Mouse (Mus musculus) neural tube, embryonic 15.5 days (tissue): Measurements from ENCODE around the gene Apoa4. TPM values are rescaled to one million over a fixed set of nuclear protein-coding genes. Genes with fewer than 3 reads are reported as not detected.
A peak's percentile ranks its signal among the peaks of the same experiment; 100 is the strongest.

Experiments used
- ATAC-seq: fragments of 200-750 bp; cut with Nextera tagmentation; 2 replicates; pipeline ENCODE4 v1.8.0; 2017; ENCODE audit warnings: mild to moderate bottlenecking, moderate TSS enrichment, moderate library complexity; ENCODE audit not compliant: low FRiP score
- H3K27ac ChIP-seq: fragments of 300-500 bp; sonication (generic); replicated peaks from 2 replicates; pipeline ENCODE4 v1.5.1; 2015; ENCODE audit warnings: mild to moderate bottlenecking, inconsistent platforms
- H3K27me3 ChIP-seq: fragments of 300-500 bp; sonication (generic); replicated peaks from 2 replicates; pipeline ENCODE4 v1.6.1; 2015; ENCODE audit warnings: inconsistent platforms
- H3K36me3 ChIP-seq: fragments of 300-500 bp; sonication (generic); 2 replicates; pipeline ENCODE4 v1.6.1; 2015; ENCODE audit warnings: inconsistent platforms
- H3K4me1 ChIP-seq: fragments of 300-500 bp; sonication (generic); 2 replicates; pipeline ENCODE4 v1.6.1; 2015; ENCODE audit warnings: inconsistent platforms
- H3K4me2 ChIP-seq: fragments of 300-500 bp; sonication (generic); 2 replicates; pipeline ENCODE4 v1.6.1; 2015; ENCODE audit warnings: inconsistent platforms, mild to moderate bottlenecking, moderate library complexity
- H3K4me3 ChIP-seq: fragments of 300-500 bp; sonication (generic); replicated peaks from 2 replicates; pipeline ENCODE4 v1.5.1; 2015; ENCODE audit warnings: mild to moderate bottlenecking, inconsistent platforms
- H3K9ac ChIP-seq: fragments of 300-500 bp; sonication (generic); replicated peaks from 2 replicates; pipeline ENCODE4 v1.6.1; 2015; ENCODE audit warnings: mild to moderate bottlenecking, inconsistent platforms
- H3K9me3 ChIP-seq: fragments of 300-500 bp; sonication (generic); replicated peaks from 2 replicates; pipeline ENCODE4 v1.6.1; 2016; ENCODE audit warnings: inconsistent platforms
- WGBS: fragments of 180-500 bp; shearing (Covaris S2); methylation state at CpG from one replicate; pipeline ENCODE4 v1.1.7; 2015; ENCODE audit warnings: mixed read lengths; 5-methylcytosine and 5-hydroxymethylcytosine counted together
- polyA plus RNA-seq: library from polyadenylated mRNA; unstranded; fragments of >200 nt; fragmentation: Nextera tagmentation; extraction: Ambion mirVana; gene quantifications from 2 replicates; pipeline ENCODE4 v1.2.1, GENCODE M21; 2015

Gene Apoa4
- polyA plus RNA-seq, 1 experiment from 2014 or later: not detected

DNA sequence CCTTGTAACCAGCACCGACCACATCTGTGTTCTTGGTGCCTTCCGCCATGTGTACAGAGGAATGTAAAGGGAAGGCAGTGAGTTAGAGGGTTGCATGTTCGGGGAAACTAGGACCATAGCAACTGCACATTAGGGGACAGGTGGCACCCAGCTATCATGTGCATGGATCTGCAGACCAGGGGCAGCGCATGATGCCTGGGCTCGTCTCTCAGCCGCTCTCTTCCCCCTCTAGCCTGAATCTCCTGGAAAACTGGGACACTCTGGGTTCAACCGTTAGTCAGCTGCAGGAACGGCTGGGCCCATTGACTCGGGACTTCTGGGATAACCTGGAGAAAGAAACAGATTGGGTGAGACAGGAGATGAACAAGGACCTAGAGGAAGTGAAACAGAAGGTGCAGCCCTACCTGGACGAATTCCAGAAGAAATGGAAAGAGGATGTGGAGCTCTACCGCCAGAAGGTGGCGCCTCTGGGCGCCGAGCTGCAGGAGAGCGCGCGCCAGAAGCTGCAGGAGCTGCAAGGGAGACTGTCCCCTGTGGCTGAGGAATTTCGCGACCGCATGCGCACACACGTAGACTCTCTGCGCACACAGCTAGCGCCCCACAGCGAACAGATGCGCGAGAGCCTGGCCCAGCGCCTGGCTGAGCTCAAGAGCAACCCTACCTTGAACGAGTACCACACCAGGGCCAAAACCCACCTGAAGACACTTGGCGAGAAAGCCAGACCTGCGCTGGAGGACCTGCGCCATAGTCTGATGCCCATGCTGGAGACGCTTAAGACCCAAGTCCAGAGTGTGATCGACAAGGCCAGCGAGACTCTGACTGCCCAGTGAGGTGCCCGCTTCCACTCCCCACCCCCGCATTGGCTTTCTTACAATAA lies 10.7 kb upstream of the Apoa4 start:
- peaks cover 17% of the 10 kb centered on the region for H3K4me1 ChIP-seq
- H3K27me3 ChIP-seq: no peaks in the 10 kb centered on the region
- H3K27ac ChIP-seq: peak overlapping the region; percentile 82
- peak overlapping the region; percentile 52 for H3K4me3 ChIP-seq
- peak overlapping the region; percentile 61 for H3K9ac ChIP-seq
- H3K4me2 ChIP-seq: peak overlapping the region; percentile 82
- peak; percentile 96 for ATAC-seq
- H3K36me3 ChIP-seq: 0 out of 2 replicates have a peak, but pooled peaks cover under 1% of the 10 kb centered on the region
- WGBS: 16% methylated on average over 37 of the region's 37 CpGs
- H3K9me3 ChIP-seq: no peaks in the 10 kb centered on the region

DNA sequence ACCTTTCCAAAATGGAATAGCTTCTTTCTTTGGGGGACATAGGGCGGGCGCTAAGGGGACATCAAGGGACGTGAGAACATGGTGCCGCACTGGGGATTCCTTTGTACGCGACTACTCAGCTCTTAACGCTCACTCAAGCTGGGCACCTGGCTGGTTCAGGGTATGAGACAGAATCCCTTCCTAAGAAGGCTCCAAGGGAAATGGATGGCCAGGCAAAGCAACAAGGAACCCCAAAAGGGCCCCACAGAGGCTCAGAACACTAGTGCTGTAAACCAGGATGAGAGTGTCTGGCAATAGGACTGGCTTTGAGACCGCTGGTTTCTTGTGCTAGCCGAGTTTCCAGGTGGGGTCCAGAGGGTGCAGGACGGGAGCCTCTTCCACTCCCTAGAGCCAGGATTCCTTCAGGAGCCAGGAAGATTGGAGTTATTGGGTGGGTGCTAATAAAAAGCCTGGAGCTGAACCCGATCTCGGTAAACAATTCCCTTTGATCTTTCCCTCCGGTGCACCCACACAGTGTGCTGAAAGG lies 10.0 kb upstream of the Apoa4 start:
- H3K4me2 ChIP-seq: peak overlapping the region; percentile 82
- 17% methylated on average over 13 of the region's 13 CpGs for WGBS
- H3K27ac ChIP-seq: peak overlapping the region; percentile 82
- peak; percentile 72 for ATAC-seq
- peak overlapping the region; percentile 52 for H3K4me3 ChIP-seq
- H3K4me1 ChIP-seq: peaks cover 17% of the 10 kb centered on the region
- no peaks in the 10 kb centered on the region for H3K36me3 ChIP-seq
- H3K27me3 ChIP-seq: no peaks in the 10 kb centered on the region
- H3K9ac ChIP-seq: peak overlapping the region; percentile 61
- no peaks in the 10 kb centered on the region for H3K9me3 ChIP-seq

GRCm38 (mm10) chr9:46235196-46235595 lies 5.3 kb upstream of the Apoa4 start:
- WGBS: 87% methylated on average over 6 of the region's 6 CpGs
- no peak overlapping the region for H3K27ac ChIP-seq
- H3K9me3 ChIP-seq: no peaks in the 10 kb centered on the region
- peaks cover 8% of the 10 kb centered on the region for H3K4me1 ChIP-seq
- no peak for ATAC-seq
- H3K27me3 ChIP-seq: no peaks in the 10 kb centered on the region
- H3K4me3 ChIP-seq: no peak overlapping the region
- H3K9ac ChIP-seq: no peak overlapping the region
- H3K4me2 ChIP-seq: no peak overlapping the region
- no peaks in the 10 kb centered on the region for H3K36me3 ChIP-seq

- H3K27ac ChIP-seq: no peak within 1 kb of the TSS
- no peak within 1 kb of the TSS for H3K4me3 ChIP-seq
- no peak for ATAC-seq
- no peaks in the 10 kb centered on the region for H3K36me3 ChIP-seq
- H3K4me1 ChIP-seq: peaks cover 5% of the 10 kb centered on the region
- H3K4me2 ChIP-seq: no peak within 1 kb of the TSS
- H3K27me3 ChIP-seq: no peaks in the 10 kb centered on the region
- H3K9me3 ChIP-seq: no peaks in the 10 kb centered on the region
- H3K9ac ChIP-seq: no peak within 1 kb of the TSS
Measured at GRCm38 (mm10) chr9:46235596-46235648, 5.1 kb upstream of the Apoa4 start, which contains the start of gene Apoc3. Gene Apoc3 (minus strand): TSS chr9:46235636.

DNA sequence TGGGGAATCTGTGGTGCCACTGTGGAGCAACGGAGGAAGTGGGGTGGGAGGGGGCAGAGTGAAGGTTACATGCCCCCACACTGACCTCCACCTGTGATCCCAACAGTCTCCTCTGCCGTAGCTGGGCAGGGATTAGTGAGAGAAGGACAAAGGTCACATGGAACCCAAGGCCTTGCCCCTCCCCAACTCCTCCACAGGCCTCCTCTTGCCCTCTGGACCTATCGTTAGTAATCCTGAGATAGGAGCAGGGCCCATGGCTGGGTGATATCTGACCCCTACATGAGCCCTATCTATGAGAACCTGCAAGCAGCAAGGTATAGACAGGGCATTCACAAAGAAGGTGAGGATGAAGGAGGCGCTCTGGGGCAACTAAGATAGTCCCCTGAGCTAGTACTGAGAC lies 4.8 kb upstream of the Apoa4 start:
- H3K27ac ChIP-seq: no peak overlapping the region
- no peak overlapping the region for H3K4me2 ChIP-seq
- H3K36me3 ChIP-seq: no peaks in the 10 kb centered on the region
- WGBS: 74% methylated on average over 4 of the region's 4 CpGs
- H3K4me1 ChIP-seq: peaks cover 3% of the 10 kb centered on the region
- no peak for ATAC-seq
- no peaks in the 10 kb centered on the region for H3K9me3 ChIP-seq
- H3K4me3 ChIP-seq: no peak overlapping the region
- no peaks in the 10 kb centered on the region for H3K27me3 ChIP-seq
- no peak overlapping the region for H3K9ac ChIP-seq

- Histone ChIP-seq H3K36me3 (no peaks in the 10 kb centered on the region), H3K9me3 (no peaks in the 10 kb centered on the region), H3K9ac (no peak overlapping the region), H3K4me3 (no peak overlapping the region), H3K4me1 (no peaks in the 10 kb centered on the region), H3K27me3 (no peaks in the 10 kb centered on the region), H3K4me2 (no peak overlapping the region), H3K27ac (no peak overlapping the region)
- whole genome bisulfite sequencing: 95% methylated on average over 7 of the region's 7 CpGs
- no peak for ATAC-seq
Measured at GRCm38 (mm10) chr9:46238850-46239249, 1.6 kb upstream of the Apoa4 start.

DNA sequence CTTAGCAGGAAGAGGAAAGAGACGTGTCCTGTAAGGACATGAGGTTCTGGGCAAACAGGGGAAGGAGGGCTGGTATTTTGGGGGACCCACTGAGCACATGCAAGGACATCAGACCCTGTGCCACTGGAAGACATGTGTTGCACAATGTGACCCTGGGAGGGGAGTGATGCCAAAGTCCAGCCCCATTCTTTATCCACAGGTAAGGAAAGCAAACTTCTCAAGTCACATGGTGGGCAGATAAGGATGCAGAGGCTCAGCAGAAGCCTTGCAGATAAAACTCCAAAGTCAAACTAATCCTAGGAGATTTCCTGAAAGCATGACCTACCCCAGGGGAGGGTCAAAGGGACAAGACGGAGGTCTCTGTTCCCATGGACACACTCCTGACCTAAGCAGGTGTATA lies 1.3 kb downstream of the Apoa4 start:
- no peak overlapping the region for H3K9ac ChIP-seq
- no peaks in the 10 kb centered on the region for H3K27me3 ChIP-seq
- H3K36me3 ChIP-seq: no peaks in the 10 kb centered on the region
- no peak overlapping the region for H3K4me3 ChIP-seq
- ATAC-seq: no peak
- no peak overlapping the region for H3K27ac ChIP-seq
- WGBS: 78% methylated on average over 2 of the region's 2 CpGs
- no peak overlapping the region for H3K4me2 ChIP-seq
- H3K9me3 ChIP-seq: no peaks in the 10 kb centered on the region
- no peaks in the 10 kb centered on the region for H3K4me1 ChIP-seq

GRCm38 (mm10) chr9:46243122-46243521 lies 2.6 kb downstream of the Apoa4 start:
- 67% methylated on average over 4 of the region's 4 CpGs for WGBS
- Histone ChIP-seq H3K27ac (no peak overlapping the region), H3K9me3 (no peaks in the 10 kb centered on the region), H3K4me1 (no peaks in the 10 kb centered on the region), H3K9ac (no peak overlapping the region), H3K4me3 (no peak overlapping the region), H3K36me3 (no peaks in the 10 kb centered on the region), H3K4me2 (no peak overlapping the region), H3K27me3 (0 out of 2 replicates have a peak, but pooled peaks cover under 1% of the 10 kb centered on the region)
- ATAC-seq: no peak

GRCm38 (mm10) chr9:46243584-46243983 lies 3.1 kb downstream of the Apoa4 start:
- Histone ChIP-seq H3K27ac (no peak overlapping the region), H3K4me2 (no peak overlapping the region), H3K9ac (no peak overlapping the region), H3K27me3 (0 out of 2 replicates have a peak, but pooled peaks cover 4% of the 10 kb centered on the region), H3K4me1 (no peaks in the 10 kb centered on the region), H3K36me3 (no peaks in the 10 kb centered on the region), H3K9me3 (no peaks in the 10 kb centered on the region), H3K4me3 (no peak overlapping the region)
- ATAC-seq: no peak
- WGBS: 64% methylated on average over 8 of the region's 8 CpGs

- peak; percentile 74; the same call in 1 of the 2 replicates for ATAC-seq
- no peaks in the 10 kb centered on the region for H3K4me1 ChIP-seq
- H3K4me2 ChIP-seq: peak overlapping the region; percentile 31; the same call in 1 of the 2 replicates
Measured at GRCm38 (mm10) chr9:46246752-46247324, 6.3 kb downstream of the Apoa4 start.

GRCm38 (mm10) chr9:46256177-46256576 lies 15.7 kb downstream of the Apoa4 start:
- H3K27me3 ChIP-seq: no peaks in the 10 kb centered on the region
- no peaks in the 10 kb centered on the region for H3K36me3 ChIP-seq
- no peak for ATAC-seq
- H3K4me3 ChIP-seq: no peak overlapping the region
- H3K9ac ChIP-seq: no peak overlapping the region
- no peak overlapping the region for H3K27ac ChIP-seq
- H3K4me1 ChIP-seq: no peaks in the 10 kb centered on the region
- no peak overlapping the region for H3K4me2 ChIP-seq
- 89% methylated on average over 7 of the region's 7 CpGs for WGBS
- H3K9me3 ChIP-seq: no peaks in the 10 kb centered on the region

More at GRCm38 (mm10) chr9:46246752-46247324, 6.3 kb downstream of the Apoa4 start:
- Histone ChIP-seq H3K27me3 (0 out of 2 replicates have a peak, but pooled peaks cover 4% of the 10 kb centered on the region), H3K36me3 (no peaks in the 10 kb centered on the region), H3K9ac (no peak overlapping the region), H3K4me3 (no peak overlapping the region), H3K9me3 (no peaks in the 10 kb centered on the region), H3K27ac (no peak overlapping the region)
- 31% methylated on average over 11 of the region's 11 CpGs for WGBS

DNA sequence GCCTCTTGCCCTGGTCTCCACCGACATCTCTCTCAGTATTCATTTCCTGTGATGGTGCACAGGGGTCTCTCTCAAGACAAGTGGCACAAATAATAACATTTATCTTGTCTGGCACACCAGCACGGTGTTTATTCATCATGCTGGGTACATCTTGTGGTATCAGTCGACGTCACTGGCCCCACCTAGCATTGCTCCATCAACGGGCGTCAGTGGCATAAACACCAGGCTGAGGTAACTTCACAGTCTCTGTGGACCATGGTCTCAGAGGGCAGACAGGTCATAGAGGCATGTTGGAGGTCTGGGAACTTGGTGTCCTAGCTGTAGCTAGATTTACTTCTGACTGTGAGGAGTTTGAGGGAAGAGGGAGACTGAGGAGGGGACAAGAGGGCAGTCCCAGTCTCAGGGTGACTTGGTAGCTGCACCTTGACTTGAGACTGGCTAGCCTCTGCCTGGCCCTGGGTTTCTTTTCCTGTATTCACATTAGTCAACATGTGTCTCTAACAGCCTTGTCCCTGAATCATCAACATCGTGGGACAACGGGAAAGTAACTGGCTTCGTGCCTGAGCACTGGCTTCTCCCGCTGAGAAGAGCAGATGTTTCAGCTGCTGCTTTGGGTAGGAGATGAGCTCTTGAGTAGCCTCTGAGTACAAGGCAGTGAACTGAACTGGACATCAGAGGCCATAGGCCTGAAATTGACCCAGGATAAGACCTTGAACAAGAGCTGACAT lies 16.3 kb downstream of the Apoa4 start:
- no peak for ATAC-seq
- Histone ChIP-seq H3K27ac (no peak overlapping the region), H3K9me3 (no peaks in the 10 kb centered on the region), H3K4me1 (no peaks in the 10 kb centered on the region), H3K4me2 (no peak overlapping the region), H3K9ac (no peak overlapping the region), H3K4me3 (no peak overlapping the region), H3K36me3 (no peaks in the 10 kb centered on the region), H3K27me3 (no peaks in the 10 kb centered on the region)
- WGBS: 90% methylated on average over 10 of the region's 10 CpGs
